Mouse (Mus musculus) adrenal gland, postnatal 25 days (tissue): Measurements from ENCODE around the gene Fev. TPM values are rescaled to one million over a fixed set of nuclear protein-coding genes. Genes with fewer than 3 reads are reported as not detected.

Experiments used
- DNase-seq: peaks from one replicate; pipeline ENCODE4 v3.0.0; 2021; ENCODE audit warnings: mixed read lengths
- total RNA-seq: library from RNA; stranded (reverse); gene quantifications from 2 replicates; pipeline ENCODE4 v1.2.3, GENCODE M21; 2021

Gene Fev
- total RNA-seq, 1 experiment from 2014 or later, result 1.8 TPM

DNA sequence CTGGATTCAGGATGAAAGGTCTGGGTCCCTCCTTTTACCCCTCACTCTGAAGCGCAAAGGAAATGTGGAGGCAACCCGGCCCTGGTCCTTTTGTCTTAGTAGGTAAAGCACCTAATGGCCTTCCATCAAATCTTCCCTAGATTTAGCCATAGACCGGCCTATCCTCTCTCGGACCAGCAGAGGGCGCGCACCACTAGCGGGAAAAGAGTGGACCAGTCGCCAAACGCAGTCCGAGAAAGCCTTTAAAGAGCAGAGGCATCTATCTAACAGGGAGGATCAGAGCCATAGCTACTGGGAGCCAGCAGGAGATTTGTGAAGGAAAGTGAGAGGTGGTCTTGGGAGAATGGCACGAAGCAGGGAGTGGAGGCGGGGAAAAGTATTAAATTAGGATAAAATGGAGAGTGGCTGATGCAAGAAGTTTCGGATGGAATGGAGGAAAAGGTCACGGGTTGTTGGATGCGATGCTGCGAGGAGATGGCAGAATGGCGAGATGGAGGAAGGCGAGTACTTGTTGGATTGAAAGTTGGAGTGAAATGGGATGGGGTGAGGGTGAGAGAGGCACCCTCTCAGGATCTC is 4.3 kb downstream of the Fev start:
- peak; percentile 73 for DNase-seq

DNA sequence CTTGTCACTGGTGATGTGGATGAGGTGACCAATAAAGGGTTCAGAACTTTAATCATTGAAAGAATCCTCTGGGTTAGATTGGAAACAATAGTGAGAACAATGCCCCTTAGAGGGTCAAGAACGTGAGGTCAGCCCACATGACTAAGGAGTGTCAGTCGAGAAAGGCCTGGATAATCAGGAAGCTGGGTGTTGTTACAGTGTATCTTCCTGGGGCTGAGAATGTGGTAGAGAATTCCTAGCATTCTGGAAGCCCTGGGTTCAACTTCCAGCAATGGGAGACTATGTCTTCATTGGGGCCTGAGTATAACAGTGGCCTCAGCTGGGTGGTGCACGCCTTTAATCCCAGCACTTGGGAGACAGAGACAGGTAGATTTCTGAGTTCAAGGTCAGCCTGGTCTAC is 8.0 kb downstream of the Fev start:
- DNase-seq, result no peak

DNA sequence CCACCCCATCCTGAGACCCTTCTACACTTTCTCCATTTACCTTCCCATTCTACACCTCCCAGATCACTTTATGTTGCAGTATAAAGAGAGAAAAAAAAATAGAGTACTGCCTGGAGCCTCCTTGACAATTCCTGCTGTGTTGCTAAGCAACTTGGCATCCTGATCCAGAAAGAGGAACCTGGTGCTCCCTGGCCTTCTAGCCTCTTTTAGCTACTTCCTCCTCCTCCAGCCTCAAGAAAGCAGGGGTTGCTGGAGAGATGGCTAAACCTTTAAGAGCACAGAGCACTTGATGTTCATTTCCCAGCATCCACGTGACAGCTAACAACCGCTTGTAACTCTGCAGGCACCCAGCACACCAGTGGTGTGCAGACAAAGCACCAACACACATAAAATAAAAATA is 13.0 kb downstream of the Fev start:
- DNase-seq, result no peak

DNA sequence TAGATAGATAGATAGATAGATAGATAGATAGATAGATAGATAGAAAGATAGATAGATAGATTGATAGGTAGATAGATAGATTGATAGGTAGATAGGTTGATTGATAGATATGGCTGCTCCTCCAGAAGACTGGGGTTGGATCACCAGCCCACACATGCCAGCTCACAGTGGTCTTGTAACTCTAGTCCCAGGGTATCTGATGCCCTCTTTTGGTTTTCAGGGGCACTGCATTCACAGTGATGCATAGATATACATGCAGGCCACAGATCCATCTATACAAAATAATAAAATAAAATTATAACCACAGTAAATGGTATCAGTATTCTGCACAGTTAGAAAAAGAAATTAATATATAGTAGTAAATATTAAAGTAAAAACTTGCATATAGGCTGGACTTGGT is 23.4 kb downstream of the Fev start:
- DNase-seq, result no peak

DNA sequence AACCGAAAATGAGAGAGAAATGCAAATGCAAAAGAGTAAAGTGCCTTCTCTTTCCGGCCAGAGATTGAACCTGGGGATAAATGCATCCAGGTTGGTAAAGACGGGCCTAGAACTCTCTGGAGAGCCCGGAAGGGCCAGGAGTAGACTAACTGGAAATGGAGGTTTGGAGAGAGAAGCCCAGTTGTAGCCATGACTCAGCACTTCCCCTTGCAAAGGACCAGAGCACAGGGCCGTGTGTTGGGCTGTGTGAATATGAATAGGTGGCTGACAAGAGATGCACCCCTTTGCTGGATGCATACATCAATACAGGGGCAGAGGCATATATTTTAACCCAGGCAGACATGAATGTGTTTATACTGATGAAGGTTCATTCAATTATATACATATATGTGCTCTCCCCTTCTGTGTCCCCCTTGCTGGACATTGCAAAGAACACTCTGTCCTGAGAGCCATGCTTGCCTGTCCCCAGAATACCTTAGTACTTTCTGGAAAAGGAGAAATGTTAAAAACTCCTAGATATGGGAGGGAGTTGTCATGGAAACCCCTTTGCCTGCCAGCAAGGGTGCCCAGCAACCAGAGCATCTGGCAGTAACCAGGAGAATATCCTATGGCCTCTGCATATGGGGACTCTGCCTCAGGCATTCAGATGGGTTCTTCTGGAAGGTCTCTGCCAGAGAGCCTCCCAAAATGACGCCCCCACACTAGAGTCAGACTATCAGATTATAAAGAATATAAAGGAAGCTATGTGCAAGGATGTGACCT is 25.8 kb downstream of the Fev start:
- DNase-seq, result no peak

DNA sequence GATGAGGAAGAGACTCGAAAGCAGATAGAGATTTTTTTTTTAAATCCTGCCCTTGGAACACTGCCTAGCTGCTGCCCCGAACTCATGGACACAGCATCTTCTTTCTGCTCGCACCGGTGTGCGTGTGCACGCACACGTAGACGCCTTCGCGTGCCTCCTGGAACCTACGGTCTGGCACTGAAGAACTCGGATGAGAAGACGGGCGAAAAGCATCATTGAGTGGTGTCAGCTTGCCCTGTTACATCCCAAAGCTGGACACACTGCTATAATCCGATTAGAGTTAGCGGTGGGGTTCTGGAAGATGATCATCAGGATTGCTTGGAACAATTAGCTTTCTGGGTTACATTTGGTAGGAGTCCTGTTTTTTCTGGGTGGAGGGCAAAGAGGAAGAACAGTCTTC is 26.4 kb downstream of the Fev start:
- no peak for DNase-seq

DNA sequence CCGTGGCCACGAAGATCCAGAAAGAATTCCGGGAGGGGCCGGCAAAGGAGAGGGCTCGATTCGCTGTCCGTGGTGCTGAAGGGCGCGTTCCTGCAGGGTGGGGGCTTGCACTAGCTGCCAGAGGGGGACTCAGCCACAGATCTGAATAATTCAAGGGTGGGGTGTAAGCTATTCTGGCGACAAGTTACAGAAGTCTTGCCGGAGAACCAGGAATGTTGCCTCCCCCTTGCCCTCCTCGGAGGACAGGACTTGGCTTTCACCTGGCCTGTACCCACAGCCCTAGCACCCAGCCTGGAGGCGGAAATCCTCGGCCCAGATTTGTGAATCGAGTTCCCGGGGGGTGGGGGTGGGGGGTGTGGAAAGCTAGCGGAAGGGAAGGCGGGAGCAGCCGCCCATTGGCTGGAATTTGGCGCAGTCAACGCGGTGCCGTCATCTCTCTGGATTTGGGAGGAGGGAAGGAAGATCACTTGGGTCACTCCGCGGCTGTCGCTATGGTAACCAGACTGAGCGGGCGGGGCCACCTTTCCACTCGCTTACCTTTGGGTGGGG is 27.0 kb downstream of the Fev start:
- DNase-seq, result peak; percentile 76

DNA sequence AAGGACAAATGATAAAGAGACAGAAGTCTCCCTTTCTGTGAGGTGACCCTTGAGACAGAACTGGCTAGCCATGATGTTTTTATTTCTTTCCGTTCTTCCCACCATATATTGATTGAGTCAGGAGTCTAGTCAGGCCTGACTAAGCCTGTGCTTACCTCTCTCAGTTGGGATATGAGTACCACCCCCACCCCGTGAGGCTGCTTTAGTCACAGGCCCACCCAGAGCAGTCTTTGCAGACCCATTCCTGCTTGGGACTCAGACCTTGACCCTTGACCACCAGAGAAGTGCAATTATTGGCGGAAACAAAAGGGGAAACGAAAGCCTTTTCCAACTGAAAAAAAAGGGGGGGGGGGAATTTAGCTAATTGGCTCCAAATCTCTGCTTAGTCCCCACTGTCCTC is 27.5 kb downstream of the Fev start:
- no peak for DNase-seq

DNA sequence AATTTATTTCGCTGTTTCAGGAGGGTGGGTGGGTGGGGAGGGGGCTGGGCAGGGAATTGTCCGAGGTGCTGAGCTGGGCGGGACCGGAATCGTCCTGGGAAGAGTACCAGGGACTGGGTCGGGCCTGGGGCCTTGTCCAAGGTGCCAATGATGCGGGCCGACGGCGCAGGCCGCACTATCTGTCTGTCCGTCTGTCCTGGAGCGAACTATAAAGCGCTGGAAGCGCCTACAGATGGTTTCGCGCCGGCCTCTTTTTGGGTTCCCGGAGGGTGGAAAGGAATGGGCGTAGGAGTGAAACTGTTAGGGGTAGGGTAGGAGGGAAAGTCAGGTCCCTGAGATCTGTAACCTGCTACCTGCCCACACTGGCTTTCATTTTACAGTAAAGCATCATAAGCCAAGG is 28.0 kb downstream of the Fev start:
- peak; percentile 7 for DNase-seq

DNA sequence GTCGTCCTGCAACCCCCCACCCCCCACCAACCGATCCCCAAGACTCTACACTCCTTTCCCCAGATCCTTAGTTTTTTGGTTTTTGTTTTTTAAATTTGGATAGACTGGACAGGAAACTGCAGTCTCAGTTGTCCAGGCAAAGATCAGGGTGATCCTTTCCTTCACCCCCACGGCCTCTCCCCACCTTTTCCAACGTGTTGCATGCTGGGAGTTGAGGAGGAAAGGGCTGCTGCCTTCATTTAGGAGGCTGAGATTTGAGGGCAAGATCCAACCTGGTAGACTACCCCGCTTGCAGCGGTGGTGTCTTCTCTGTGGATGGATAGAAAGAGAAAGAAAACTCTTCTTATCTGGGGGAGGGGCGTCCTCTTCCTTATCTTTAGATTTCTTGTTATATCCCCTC is 28.4 kb downstream of the Fev start:
- DNase-seq, result no peak

DNA sequence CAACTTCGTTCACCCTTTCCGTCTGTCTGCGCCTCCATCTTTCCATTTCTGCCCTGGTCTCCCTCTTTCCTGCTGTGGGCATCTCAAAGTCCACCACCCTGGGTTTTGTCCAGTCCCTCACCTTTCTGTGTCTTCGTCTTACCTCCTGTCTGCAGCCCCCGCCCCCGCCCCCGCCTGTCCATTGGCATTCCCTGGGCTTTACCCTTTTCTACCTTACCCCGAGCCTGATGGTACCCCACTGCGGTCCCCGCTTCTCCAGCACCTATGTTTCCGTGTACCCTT is 28.8 kb downstream of the Fev start:
- DNase-seq, result no peak

DNA sequence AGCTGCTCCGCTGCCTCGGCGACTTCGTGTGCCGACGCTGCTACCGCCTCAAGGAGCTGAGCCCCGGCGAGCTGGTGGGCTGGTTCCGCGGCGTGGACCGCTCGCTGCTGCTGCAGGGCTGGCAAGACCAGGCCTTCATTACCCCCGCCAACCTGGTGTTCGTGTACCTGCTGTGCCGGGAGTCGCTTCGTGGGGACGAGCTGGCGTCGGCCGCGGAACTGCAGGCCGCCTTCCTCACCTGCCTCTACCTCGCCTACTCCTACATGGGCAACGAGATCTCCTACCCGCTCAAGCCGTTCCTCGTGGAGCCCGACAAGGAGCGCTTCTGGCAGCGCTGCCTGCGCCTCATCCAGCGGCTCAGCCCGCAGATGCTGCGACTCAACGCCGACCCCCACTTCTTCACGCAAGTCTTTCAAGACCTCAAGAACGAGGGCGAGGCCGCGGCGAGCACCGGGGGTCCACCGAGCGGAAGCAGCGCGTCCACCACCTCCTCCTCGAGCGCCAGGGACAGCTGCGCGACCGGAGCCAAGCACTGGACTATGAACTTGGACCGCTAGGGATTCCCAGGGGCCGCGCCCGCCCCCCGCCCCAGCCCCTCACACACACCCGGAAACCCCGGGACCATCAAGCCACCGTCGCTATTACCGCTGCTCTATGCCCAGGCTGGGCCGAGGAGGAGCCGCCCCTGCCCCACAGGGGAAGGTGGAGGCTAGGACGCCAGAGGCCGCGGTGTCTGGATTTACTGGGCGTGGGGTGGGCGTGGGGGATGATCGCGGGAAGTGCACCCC is 29.4 kb downstream of the Fev start:
- peak; percentile 2 for DNase-seq

DNA sequence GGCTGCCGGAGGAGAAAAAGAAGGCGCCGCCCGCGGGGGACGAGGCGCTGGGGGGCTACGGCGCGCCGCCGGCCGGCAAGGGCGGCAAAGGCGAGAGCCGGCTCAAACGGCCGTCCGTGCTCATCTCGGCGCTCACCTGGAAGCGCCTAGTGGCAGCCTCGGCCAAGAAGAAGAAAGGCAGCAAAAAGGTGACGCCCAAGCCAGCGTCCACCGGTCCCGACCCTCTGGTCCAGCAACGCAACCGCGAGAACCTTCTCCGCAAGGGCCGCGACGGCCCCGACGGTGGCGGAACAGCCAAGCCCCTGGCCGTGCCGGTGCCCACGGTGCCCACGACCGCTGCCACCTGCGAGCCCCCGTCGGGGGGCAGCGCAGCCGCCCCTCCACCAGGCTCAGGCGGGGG is 30.1 kb downstream of the Fev start:
- DNase-seq, result no peak

DNA sequence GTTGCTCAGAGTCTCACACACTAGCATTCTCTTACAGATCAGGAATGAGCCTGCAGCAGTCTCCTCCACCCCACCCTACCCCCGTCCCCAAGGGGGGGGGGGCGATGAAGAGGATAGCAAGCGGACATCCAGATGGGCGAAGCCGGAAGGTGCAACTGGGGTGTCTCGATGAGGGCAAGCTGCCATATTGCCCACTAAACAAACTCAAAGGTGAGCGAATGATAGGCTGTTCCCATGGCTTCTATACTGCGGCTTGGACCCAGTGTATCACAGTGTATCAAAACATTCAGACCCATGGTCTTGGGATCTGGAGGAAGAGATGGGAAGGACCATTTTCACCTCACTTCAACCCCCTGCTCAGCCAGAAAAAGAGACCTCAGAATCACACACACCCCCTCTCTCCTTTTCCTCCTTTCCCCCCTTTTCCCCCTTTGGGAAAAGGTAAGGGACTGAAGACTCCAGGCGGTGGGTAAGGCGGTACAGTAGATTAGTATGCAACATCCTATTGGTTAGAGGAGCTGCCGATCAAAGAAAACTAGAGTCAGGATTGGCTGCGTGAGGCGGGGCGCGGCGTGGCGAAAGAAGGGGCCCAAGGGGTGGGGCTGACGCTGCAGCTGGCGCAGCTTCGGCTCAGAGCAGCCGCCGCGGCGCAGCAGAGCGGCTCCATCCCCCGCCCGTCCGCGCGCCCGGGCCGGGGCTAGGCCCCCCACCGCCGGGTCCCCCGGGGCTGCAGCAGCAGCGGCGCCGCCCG is 30.7 kb downstream of the Fev start, which contains the start of gene Cdk5r2:
TSS of gene Cdk5r2 (plus strand) at position 629 of the 751 bp plus-strand sequence.
- DNase-seq, result peak; percentile 86

DNA sequence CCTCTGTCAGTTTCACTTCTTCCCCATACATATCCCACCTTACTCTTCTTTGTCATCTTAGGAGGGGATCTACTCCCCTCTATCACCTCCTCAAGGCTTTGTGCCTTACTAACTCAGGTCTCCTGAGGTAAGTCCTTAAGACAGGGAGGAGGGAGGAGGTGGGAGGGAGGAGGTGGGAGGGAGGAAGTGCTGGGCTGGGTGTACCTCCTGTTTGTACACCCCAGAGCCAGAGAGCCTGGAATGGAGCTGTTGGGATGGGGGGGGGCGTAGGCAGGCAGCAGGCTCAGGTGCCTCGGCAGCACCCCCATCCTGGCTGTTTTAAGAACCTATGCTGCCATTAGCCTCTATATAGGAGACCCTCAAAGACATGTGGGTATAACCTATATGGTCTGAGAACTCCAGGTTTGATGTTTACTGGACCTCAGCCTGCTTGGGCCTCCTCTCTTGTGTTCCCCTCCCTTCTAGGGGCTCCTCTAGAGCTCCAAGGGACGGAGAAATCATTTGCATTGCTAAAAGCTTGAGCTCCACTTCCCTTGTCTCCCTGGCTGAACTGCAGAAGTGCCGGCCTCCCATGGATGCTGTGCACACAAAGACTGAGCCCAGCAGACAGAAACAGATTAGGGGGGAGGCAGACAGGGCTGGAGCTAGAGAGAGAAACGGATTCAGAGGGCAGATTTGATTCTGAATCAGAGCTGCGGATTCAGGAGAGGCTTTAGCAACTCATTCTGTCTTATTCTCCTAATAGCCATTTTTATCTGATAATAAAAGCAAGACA is 34.0 kb downstream of the Fev start:
- no peak for DNase-seq

DNA sequence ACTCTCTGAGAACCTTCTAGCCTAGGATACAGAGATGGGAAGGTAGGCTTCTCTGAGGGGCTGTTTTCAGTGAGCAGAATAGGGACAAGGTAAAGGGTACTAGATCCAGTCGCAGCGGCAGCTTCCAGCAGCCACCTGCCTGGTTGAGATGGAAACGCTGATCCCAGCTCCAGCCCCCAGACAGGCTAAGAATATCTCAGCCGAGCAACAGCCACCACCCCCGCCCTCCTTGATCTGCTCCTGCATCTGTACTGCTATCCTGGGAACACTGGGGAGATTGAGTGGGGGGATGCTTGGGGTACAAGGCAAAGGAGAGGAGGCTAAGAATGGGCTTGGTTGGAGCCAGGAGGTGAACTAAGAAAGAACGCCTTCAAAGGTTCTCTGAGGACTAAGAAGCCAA is 35.0 kb downstream of the Fev start:
- no peak for DNase-seq

DNA sequence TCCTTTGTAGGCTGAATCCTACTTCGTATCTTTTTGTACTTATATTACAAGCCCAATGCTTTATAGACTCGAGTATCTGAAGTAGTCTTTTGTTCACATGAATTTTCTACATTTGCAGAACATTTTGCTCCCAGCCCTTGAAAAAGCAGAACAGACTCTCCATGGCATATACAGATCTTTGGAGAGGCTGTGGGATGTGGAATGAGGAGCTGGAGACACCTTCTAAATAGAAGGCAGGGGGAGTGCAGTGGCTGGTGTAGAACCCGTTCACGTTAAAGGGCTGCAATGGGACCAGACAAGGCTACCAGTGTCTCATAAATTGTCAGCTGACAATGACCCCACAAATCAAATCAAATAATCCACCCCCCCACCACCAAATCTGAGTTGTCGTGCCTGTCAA is 36.3 kb downstream of the Fev start:
- DNase-seq, result no peak

DNA sequence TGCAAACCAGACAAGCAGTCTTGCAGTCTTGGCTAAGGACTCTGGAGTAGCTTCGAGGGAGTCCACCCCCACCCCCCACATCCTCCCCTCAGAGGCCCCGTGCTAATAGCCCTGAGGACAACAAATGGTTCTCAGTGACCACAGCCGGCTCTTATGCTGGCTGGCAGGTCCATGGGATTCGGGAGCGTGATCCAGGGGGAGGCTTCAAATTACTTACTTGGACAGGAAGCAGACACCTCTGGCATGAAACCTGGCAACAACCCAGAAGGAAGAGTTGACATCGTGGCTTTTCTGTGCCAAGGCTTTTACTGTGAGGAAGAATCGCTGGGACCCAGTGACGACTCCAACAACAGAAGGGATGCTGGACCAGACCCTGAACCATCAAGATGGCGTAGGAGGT is 38.9 kb downstream of the Fev start:
- no peak for DNase-seq

DNA sequence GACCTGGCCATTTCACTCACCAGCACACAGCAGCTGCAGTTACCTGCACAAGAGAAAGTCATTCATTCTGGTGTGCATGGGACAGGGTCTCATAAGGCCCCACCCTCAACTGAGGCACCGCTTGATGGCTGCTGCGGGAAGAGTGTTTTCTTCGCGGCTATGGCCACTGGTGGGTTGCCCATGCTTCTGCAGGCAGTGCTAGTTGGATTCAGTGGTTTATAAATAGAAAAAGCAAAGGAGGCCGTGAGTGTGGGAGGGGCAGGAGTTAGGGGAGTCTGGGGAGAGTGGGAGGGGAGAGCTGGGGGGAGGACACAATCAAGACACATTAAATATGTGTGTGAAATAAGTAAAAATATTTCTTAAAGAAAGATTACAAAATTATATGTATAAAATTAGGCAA is 42.1 kb downstream of the Fev start:
- DNase-seq, result no peak

DNA sequence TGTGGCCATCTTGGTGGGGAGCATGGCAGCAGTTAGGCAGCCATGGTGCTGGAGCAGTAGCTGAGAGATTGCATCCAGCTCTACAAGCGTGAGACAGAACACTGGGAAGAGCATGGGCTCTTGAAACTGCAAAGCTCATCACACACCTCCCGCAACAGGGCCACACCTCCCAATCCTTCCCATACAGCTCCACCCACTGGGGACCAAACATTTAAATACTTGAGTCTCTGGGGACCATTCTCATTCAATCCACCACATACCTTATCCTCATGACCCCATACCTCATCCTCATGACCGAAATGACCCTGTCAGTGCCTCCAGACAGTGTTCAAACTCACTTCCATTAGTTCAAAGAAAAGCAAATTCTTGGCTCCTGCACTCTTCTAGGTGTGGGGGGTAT is 52.0 kb downstream of the Fev start:
- no peak for DNase-seq
